Mouse (Mus musculus): ENCODE data around the gene Adamts14.

GRCm38 (mm10) chr10:61162366-61162765 lies 110.9 kb downstream of the Adamts14 start:
- TF ChIP-seq POLR2A (IDR thresholded peaks at IDR 0.05; ENCODE audit: borderline replicate concordance, low read depth, low read length) (no peak), CTCF (IDR thresholded peaks at IDR 0.05; ENCODE audit: low read depth, low read length) (no peak)
